Mouse (Mus musculus): ENCODE results near the gene Phactr4. TPM values are rescaled to one million over a fixed set of nuclear protein-coding genes. Genes with fewer than 3 reads are reported as not detected.

The Phactr4 gene
- polyA plus RNA-seq, 1 experiment, result 21.5 TPM

- Histone ChIP-seq H3K4me3 (replicated peaks; ENCODE audit: control insufficient read depth, low read depth, low read length) (no peak overlapping the region), H3K27ac (ENCODE audit: control insufficient read depth, insufficient read depth, low read depth, low read length, poor library complexity) (no peak overlapping the region), H3K4me1 (ENCODE audit: control insufficient read depth, insufficient read depth, low read length) (no peaks in the 10 kb centered on the region)
- WGBS, result 73% methylated on average over 8 of the region's 8 CpGs
- TF ChIP-seq POLR2A (IDR thresholded peaks at IDR 0.05; ENCODE audit: borderline replicate concordance, control insufficient read depth, low read depth, low read length) (no peak), CTCF (IDR thresholded peaks at IDR 0.05; ENCODE audit: control insufficient read depth, insufficient read depth, low read length) (no peak)
Observed at GRCm38 (mm10) chr4:132391063-132391740, 31.1 kb downstream of the Phactr4 start.

DNA sequence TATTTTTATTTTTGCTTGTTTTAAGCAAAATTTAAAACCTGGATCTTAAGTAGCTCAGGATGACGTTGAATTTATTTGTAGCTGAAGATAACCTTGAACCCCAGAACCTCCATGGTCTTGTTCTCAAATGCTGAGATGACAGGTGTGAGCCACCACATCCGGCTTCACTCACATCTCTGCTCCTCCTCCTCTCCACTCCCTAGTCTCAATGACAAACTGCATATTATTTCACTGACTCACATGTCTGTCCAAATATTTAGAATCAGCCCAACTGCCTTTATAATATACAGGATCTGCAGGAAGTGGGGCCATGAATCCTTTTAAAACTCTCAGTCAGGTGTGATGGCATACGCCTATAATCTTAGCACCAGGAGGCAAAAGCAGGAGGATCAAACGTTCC is 33.0 kb downstream of the Phactr4 start:
- H3K4me1 ChIP-seq (ENCODE audit: control insufficient read depth, insufficient read depth, low read length), result no peaks in the 10 kb centered on the region
- no peak overlapping the region for H3K4me3 ChIP-seq (replicated peaks; ENCODE audit: control insufficient read depth, low read depth, low read length)
- 86% methylated on average over 4 of the region's 4 CpGs for WGBS
- no peak overlapping the region for H3K27ac ChIP-seq (ENCODE audit: control insufficient read depth, insufficient read depth, low read depth, low read length, poor library complexity)
- TF ChIP-seq POLR2A (IDR thresholded peaks at IDR 0.05; ENCODE audit: borderline replicate concordance, control insufficient read depth, low read depth, low read length) (no peak), CTCF (IDR thresholded peaks at IDR 0.05; ENCODE audit: control insufficient read depth, insufficient read depth, low read length) (no peak)

- 82% methylated on average over 5 of the region's 5 CpGs for WGBS
- H3K4me1 ChIP-seq (ENCODE audit: control insufficient read depth, insufficient read depth, low read length), result no peaks in the 10 kb centered on the region
- no peak overlapping the region for H3K4me3 ChIP-seq (replicated peaks; ENCODE audit: control insufficient read depth, low read depth, low read length)
- no peak overlapping the region for H3K27ac ChIP-seq (ENCODE audit: control insufficient read depth, insufficient read depth, low read depth, low read length, poor library complexity)
- TF ChIP-seq POLR2A (IDR thresholded peaks at IDR 0.05; ENCODE audit: borderline replicate concordance, control insufficient read depth, low read depth, low read length) (no peak), CTCF (IDR thresholded peaks at IDR 0.05; ENCODE audit: control insufficient read depth, insufficient read depth, low read length) (no peak)
Observed at GRCm38 (mm10) chr4:132387617-132388016, 34.7 kb downstream of the Phactr4 start.

DNA sequence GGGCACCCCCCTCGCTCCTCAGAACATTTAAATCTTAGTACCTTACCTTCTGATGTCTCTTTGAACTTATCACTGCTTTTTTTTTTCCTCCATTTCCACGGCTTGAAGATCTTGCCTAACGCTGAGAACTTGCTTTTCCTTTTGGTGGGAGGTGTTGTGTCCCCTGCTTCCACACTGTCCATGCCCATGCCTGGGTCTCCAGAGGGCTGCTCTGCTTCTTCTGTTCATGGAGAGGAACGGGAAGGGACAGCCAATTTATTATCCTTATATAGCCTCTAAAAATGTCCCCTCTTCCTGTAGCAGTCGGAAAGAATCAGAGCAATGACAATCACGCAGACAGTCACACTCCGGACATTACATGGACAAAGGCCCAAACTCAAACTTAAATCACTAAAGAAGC is 35.4 kb downstream of the Phactr4 start:
- TF ChIP-seq POLR2A (IDR thresholded peaks at IDR 0.05; ENCODE audit: borderline replicate concordance, control insufficient read depth, low read depth, low read length), result no peak
- TF ChIP-seq CTCF (IDR thresholded peaks at IDR 0.05; ENCODE audit: control insufficient read depth, insufficient read depth, low read length), result no peak
- Histone ChIP-seq H3K4me3 (replicated peaks; ENCODE audit: control insufficient read depth, low read depth, low read length) (no peak overlapping the region), H3K27ac (ENCODE audit: control insufficient read depth, insufficient read depth, low read depth, low read length, poor library complexity) (no peak overlapping the region), H3K4me1 (ENCODE audit: control insufficient read depth, insufficient read depth, low read length) (no peaks in the 10 kb centered on the region; the same call in 1 of the 2 replicates)
- 90% methylated on average over 7 of the region's 7 CpGs for WGBS

GRCm38 (mm10) chr4:132385771-132386410 is 36.4 kb downstream of the Phactr4 start:
- H3K4me1 ChIP-seq (ENCODE audit: control insufficient read depth, insufficient read depth, low read length), result no peaks in the 10 kb centered on the region; the same call in 1 of the 2 replicates

DNA sequence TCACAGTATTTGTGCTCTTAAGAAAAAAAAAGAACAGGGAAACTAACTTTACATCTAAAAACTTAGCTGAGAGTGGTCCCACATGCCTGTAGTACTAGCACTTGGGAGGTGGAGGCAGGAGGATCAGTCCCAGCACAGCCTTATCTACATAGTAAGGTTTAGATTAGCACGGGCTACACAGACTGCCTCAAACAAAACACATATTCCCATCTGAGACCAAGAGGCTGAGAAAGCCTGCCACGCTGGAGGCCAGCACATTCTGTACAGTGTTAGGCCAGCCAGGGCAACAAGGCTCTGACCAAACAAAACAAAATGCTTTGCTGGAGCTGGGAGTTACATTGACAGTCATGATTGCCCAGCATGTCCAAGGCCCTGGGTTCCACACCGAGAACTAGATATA is 38.8 kb downstream of the Phactr4 start:
- Histone ChIP-seq H3K4me3 (replicated peaks; ENCODE audit: control insufficient read depth, low read depth, low read length) (no peak overlapping the region), H3K4me1 (ENCODE audit: control insufficient read depth, insufficient read depth, low read length) (peaks cover 1% of the 10 kb centered on the region), H3K27ac (ENCODE audit: control insufficient read depth, insufficient read depth, low read depth, low read length, poor library complexity) (no peak overlapping the region)
- 65% methylated on average over 3 of the region's 3 CpGs for WGBS
- TF ChIP-seq CTCF (IDR thresholded peaks at IDR 0.05; ENCODE audit: control insufficient read depth, insufficient read depth, low read length), result no peak
- no peak for TF ChIP-seq POLR2A (IDR thresholded peaks at IDR 0.05; ENCODE audit: borderline replicate concordance, control insufficient read depth, low read depth, low read length)

More at GRCm38 (mm10) chr4:132385771-132386410, 36.4 kb downstream of the Phactr4 start:
- Histone ChIP-seq H3K27ac (ENCODE audit: control insufficient read depth, insufficient read depth, low read depth, low read length, poor library complexity) (no peak overlapping the region), H3K4me3 (replicated peaks; ENCODE audit: control insufficient read depth, low read depth, low read length) (no peak overlapping the region)
- 74% methylated on average over 8 of the region's 8 CpGs for WGBS
- no peak for TF ChIP-seq CTCF (IDR thresholded peaks at IDR 0.05; ENCODE audit: control insufficient read depth, insufficient read depth, low read length)
- no peak for TF ChIP-seq POLR2A (IDR thresholded peaks at IDR 0.05; ENCODE audit: borderline replicate concordance, control insufficient read depth, low read depth, low read length)

- Histone ChIP-seq H3K27ac (ENCODE audit: control insufficient read depth, insufficient read depth, low read depth, low read length, poor library complexity) (no peak overlapping the region), H3K4me3 (replicated peaks; ENCODE audit: control insufficient read depth, low read depth, low read length) (no peak overlapping the region), H3K4me1 (ENCODE audit: control insufficient read depth, insufficient read depth, low read length) (peaks cover 1% of the 10 kb centered on the region)
- TF ChIP-seq POLR2A (IDR thresholded peaks at IDR 0.05; ENCODE audit: borderline replicate concordance, control insufficient read depth, low read depth, low read length) (no peak), CTCF (IDR thresholded peaks at IDR 0.05; ENCODE audit: control insufficient read depth, insufficient read depth, low read length) (no peak)
- 51% methylated on average over 4 of the region's 4 CpGs for WGBS
Observed at GRCm38 (mm10) chr4:132382296-132382695, 40.0 kb downstream of the Phactr4 start.

DNA sequence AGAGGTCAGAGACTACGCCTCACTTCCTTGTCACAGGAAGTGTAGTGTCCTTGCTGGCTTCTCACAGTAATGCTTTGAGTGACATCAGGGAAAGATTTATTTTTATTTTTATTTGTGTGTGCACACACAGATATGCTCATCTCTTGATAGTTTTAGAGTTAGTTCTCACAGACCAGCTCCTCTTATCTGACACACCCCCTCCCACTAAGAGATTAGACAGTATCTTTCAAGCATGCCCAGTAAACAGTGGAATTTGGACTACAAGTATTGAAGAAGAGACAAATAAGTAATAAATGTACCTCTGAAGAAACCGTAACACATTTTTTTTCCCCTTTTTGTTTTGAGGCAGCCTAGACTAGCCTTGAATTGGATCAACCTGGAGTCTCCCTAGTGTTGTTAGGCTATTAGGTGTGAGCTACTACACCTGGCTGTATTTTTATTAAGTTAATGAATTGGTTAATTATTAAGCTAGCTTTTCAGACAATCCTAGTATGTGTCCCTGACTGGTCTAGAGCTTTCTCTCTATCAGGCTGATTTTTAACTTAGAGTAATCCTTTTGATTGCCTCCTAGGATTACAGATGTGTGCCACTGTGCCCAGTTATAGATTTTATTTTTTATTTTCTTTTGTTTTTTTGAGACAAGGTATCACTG is 41.2 kb downstream of the Phactr4 start:
- TF ChIP-seq CTCF (IDR thresholded peaks at IDR 0.05; ENCODE audit: control insufficient read depth, insufficient read depth, low read length), result no peak
- TF ChIP-seq POLR2A (IDR thresholded peaks at IDR 0.05; ENCODE audit: borderline replicate concordance, control insufficient read depth, low read depth, low read length), result no peak
- WGBS, result 80% methylated on average over 2 of the region's 2 CpGs
- H3K4me3 ChIP-seq (replicated peaks; ENCODE audit: control insufficient read depth, low read depth, low read length), result no peak overlapping the region
- H3K4me1 ChIP-seq (ENCODE audit: control insufficient read depth, insufficient read depth, low read length), result peaks cover 1% of the 10 kb centered on the region
- no peak overlapping the region for H3K27ac ChIP-seq (ENCODE audit: control insufficient read depth, insufficient read depth, low read depth, low read length, poor library complexity)
